Mouse (Mus musculus) testis, adult 2 months (tissue): ENCODE results near the gene Faap20.

Experiments used
- CTCF ChIP-seq: fragments of 200-500 bp; IDR thresholded peaks from 2 replicates; pipeline ENCODE4 v1.5.1; 2012; ENCODE audit warnings: low read depth, mild to moderate bottlenecking, inconsistent platforms, low read length, moderate library complexity; ENCODE audit not compliant: control insufficient read depth, insufficient read depth, insufficient replicate concordance
- POLR2A ChIP-seq: fragments of 200-500 bp; IDR thresholded peaks from 2 replicates; pipeline ENCODE4 v1.6.1; 2012; ENCODE audit warnings: low read depth, mild to moderate bottlenecking, inconsistent platforms, low read length, moderate library complexity; ENCODE audit not compliant: control insufficient read depth

DNA sequence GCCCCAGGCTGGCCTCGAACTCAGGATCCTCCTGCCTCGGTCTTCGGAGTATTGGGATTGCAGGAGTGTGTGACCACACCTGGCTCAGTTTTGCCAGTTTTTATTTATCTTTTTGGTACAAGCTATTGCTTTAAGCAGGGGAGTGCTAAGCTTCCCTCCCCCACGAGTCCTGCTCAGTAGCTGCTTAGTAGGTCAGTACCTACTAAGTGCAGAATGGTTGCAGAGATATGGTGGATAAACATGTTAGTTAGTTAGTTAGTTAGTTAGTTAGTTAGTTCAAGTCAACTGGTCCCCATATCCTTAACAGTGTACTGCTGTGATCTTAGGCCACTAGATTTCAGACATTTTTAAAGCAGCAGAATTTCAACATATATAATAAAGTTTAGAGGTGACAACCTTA is 36.5 kb downstream of the Faap20 start:
- TF ChIP-seq CTCF: no peak
- no peak for TF ChIP-seq POLR2A
